Mouse (Mus musculus): ENCODE measurements around the gene Klrb1f.

DNA sequence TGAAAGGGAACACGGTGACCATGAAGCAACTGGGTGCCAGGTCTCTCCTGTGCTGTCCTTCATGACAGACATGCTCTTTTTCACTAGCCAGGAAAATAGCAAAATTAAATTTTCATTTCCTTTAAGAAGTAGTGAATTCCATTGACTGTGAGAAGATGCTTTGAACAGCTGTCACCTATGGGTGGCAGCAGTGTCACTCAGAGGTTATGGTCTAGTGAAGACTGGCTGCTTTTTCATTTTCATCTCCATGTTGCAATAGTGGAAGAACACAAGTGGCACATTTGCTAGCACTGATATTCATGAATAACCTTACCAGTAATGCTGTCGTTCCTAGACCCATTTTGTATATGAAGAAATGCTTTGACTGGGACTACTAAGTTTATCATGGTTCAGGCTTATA lies 12.3 kb upstream of the Klrb1f start:
- no peak for TF ChIP-seq EP300 (IDR thresholded peaks at IDR 0.05; ENCODE audit: low read depth)
- TF ChIP-seq CTCF (IDR thresholded peaks at IDR 0.05; ENCODE audit: low read depth), result peak; percentile 52

Measured in heart, postnatal 0 days (tissue).